Mouse (Mus musculus): ENCODE results near the gene 4933430I17Rik. TPM values are rescaled to one million over a fixed set of nuclear protein-coding genes. Genes with fewer than 3 reads are reported as not detected.
A peak's percentile ranks its signal among the peaks of the same experiment; 100 is the strongest.

The 4933430I17Rik gene
- polyA plus RNA-seq, 1 experiment = not detected

- H3K4me3 ChIP-seq (ENCODE audit: extremely low read depth, insufficient read depth, insufficient read length) = no peak overlapping the region
Measured at GRCm38 (mm10) chr4:62480709-62481605, 44.2 kb upstream of the 4933430I17Rik start.

GRCm38 (mm10) chr4:62484928-62485327 lies 40.2 kb upstream of the 4933430I17Rik start:
- no peak for DNase-seq (ENCODE audit: low read depth in 1 of 2, low spot score in 2 of 2)
- H3K4me3 ChIP-seq (ENCODE audit: extremely low read depth, insufficient read depth, insufficient read length) = no peak overlapping the region
- no peak overlapping the region for H3K27ac ChIP-seq (ENCODE audit: insufficient read depth, low read length)
- no peaks in the 10 kb centered on the region for H3K36me3 ChIP-seq (ENCODE audit: control insufficient read depth, insufficient read depth, low read length)
- TF ChIP-seq POLR2A (IDR thresholded peaks at IDR 0.05; ENCODE audit: low read depth, low read length) (no peak), CTCF (IDR thresholded peaks at IDR 0.05; ENCODE audit: extremely low read depth, insufficient read depth, insufficient read length, insufficient replicate concordance) (no peak)
- peaks cover 8% of the 10 kb centered on the region for H3K4me1 ChIP-seq (ENCODE audit: control insufficient read depth, insufficient read depth, insufficient read length)
- no peaks in the 10 kb centered on the region for H3K27me3 ChIP-seq (ENCODE audit: control insufficient read depth, insufficient read depth, low read length)
- 49% methylated on average over 3 of the region's 3 CpGs for WGBS

More at GRCm38 (mm10) chr4:62480709-62481605, 44.2 kb upstream of the 4933430I17Rik start:
- Histone ChIP-seq H3K36me3 (ENCODE audit: control insufficient read depth, insufficient read depth, low read length) (no peaks in the 10 kb centered on the region), H3K27ac (ENCODE audit: insufficient read depth, low read length) (peak overlapping the region; percentile 43), H3K27me3 (ENCODE audit: control insufficient read depth, insufficient read depth, low read length) (no peaks in the 10 kb centered on the region), H3K4me1 (ENCODE audit: control insufficient read depth, insufficient read depth, insufficient read length) (peaks cover 13% of the 10 kb centered on the region)
- TF ChIP-seq POLR2A (IDR thresholded peaks at IDR 0.05; ENCODE audit: low read depth, low read length) = no peak
- no peak for TF ChIP-seq CTCF (IDR thresholded peaks at IDR 0.05; ENCODE audit: extremely low read depth, insufficient read depth, insufficient read length, insufficient replicate concordance)
- 8% methylated on average over 10 of the region's 10 CpGs for WGBS
- peak; percentile 30 to 75 for DNase-seq (ENCODE audit: low read depth in 1 of 2, low spot score in 2 of 2)

- peaks cover 3% of the 10 kb centered on the region; the same call in 1 of the 2 replicates for H3K4me1 ChIP-seq (ENCODE audit: control insufficient read depth, insufficient read depth, insufficient read length)
- TF ChIP-seq POLR2A (IDR thresholded peaks at IDR 0.05; ENCODE audit: low read depth, low read length) = no peak
- no peak for TF ChIP-seq CTCF (IDR thresholded peaks at IDR 0.05; ENCODE audit: extremely low read depth, insufficient read depth, insufficient read length, insufficient replicate concordance)
- WGBS = 67% methylated on average over 8 of the region's 8 CpGs
- H3K4me3 ChIP-seq (ENCODE audit: extremely low read depth, insufficient read depth, insufficient read length) = no peak overlapping the region
- no peak overlapping the region for H3K27ac ChIP-seq (ENCODE audit: insufficient read depth, low read length)
- DNase-seq (ENCODE audit: low read depth in 1 of 2, low spot score in 2 of 2) = no peak
- no peaks in the 10 kb centered on the region for H3K36me3 ChIP-seq (ENCODE audit: control insufficient read depth, insufficient read depth, low read length)
- H3K27me3 ChIP-seq (ENCODE audit: control insufficient read depth, insufficient read depth, low read length) = no peaks in the 10 kb centered on the region
Measured at GRCm38 (mm10) chr4:62485450-62486161, 39.6 kb upstream of the 4933430I17Rik start.

- no peak overlapping the region for H3K4me3 ChIP-seq (ENCODE audit: extremely low read depth, insufficient read depth, insufficient read length)
- no peaks in the 10 kb centered on the region for H3K36me3 ChIP-seq (ENCODE audit: control insufficient read depth, insufficient read depth, low read length)
- no peaks in the 10 kb centered on the region for H3K4me1 ChIP-seq (ENCODE audit: control insufficient read depth, insufficient read depth, insufficient read length)
- no peaks in the 10 kb centered on the region for H3K27me3 ChIP-seq (ENCODE audit: control insufficient read depth, insufficient read depth, low read length)
- no peak for DNase-seq (ENCODE audit: low read depth in 1 of 2, low spot score in 2 of 2)
- WGBS = 95% methylated on average over 15 of the region's 15 CpGs
- TF ChIP-seq CTCF (IDR thresholded peaks at IDR 0.05; ENCODE audit: extremely low read depth, insufficient read depth, insufficient read length, insufficient replicate concordance) (no peak), POLR2A (IDR thresholded peaks at IDR 0.05; ENCODE audit: low read depth, low read length) (no peak)
- no peak overlapping the region for H3K27ac ChIP-seq (ENCODE audit: insufficient read depth, low read length)
Measured at GRCm38 (mm10) chr4:62486162-62486696, 38.9 kb upstream of the 4933430I17Rik start.

- no peak for TF ChIP-seq CTCF (IDR thresholded peaks at IDR 0.05; ENCODE audit: extremely low read depth, insufficient read depth, insufficient read length, insufficient replicate concordance)
- TF ChIP-seq POLR2A (IDR thresholded peaks at IDR 0.05; ENCODE audit: low read depth, low read length) = no peak
- DNase-seq (ENCODE audit: low read depth in 1 of 2, low spot score in 2 of 2) = no peak
- H3K27me3 ChIP-seq (ENCODE audit: control insufficient read depth, insufficient read depth, low read length) = no peaks in the 10 kb centered on the region
- WGBS = 87% methylated on average over 5 of the region's 5 CpGs
- H3K27ac ChIP-seq (ENCODE audit: insufficient read depth, low read length) = no peak overlapping the region
- no peaks in the 10 kb centered on the region for H3K36me3 ChIP-seq (ENCODE audit: control insufficient read depth, insufficient read depth, low read length)
- H3K4me3 ChIP-seq (ENCODE audit: extremely low read depth, insufficient read depth, insufficient read length) = no peak overlapping the region
- no peaks in the 10 kb centered on the region for H3K4me1 ChIP-seq (ENCODE audit: control insufficient read depth, insufficient read depth, insufficient read length)
Measured at GRCm38 (mm10) chr4:62487172-62487571, 38.0 kb upstream of the 4933430I17Rik start.

GRCm38 (mm10) chr4:62487914-62488313 lies 37.3 kb upstream of the 4933430I17Rik start:
- H3K27me3 ChIP-seq (ENCODE audit: control insufficient read depth, insufficient read depth, low read length) = no peaks in the 10 kb centered on the region
- no peak for TF ChIP-seq POLR2A (IDR thresholded peaks at IDR 0.05; ENCODE audit: low read depth, low read length)
- no peak for TF ChIP-seq CTCF (IDR thresholded peaks at IDR 0.05; ENCODE audit: extremely low read depth, insufficient read depth, insufficient read length, insufficient replicate concordance)
- no peak overlapping the region for H3K27ac ChIP-seq (ENCODE audit: insufficient read depth, low read length)
- no peaks in the 10 kb centered on the region for H3K4me1 ChIP-seq (ENCODE audit: control insufficient read depth, insufficient read depth, insufficient read length)
- WGBS = 91% methylated on average over 2 of the region's 2 CpGs
- DNase-seq (ENCODE audit: low read depth in 1 of 2, low spot score in 2 of 2) = no peak
- H3K4me3 ChIP-seq (ENCODE audit: extremely low read depth, insufficient read depth, insufficient read length) = no peak overlapping the region
- H3K36me3 ChIP-seq (ENCODE audit: control insufficient read depth, insufficient read depth, low read length) = no peaks in the 10 kb centered on the region

All from spleen, adult 2 months (tissue).